Mouse (Mus musculus): ENCODE measurements around the gene Actl7a.

The Actl7a gene

DNA sequence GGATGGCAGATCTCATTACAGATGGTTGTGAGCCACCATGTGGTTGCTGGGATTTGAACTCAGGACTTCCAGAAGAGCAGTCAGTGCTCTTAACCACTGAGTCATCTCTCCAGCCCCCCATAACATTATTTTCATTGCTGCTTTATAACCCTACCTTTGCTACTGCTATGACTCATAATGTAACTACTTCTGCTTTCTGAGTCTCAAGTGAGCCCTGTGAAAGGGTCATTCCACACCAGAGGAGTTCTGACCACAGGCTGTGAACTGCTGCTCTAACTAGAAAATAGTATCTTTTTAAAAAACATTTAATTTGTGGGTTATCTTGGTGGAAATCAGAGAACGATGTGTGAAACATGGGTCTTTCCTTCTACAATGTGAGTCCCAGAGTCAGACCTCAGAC lies 14.5 kb downstream of the Actl7a start:
- DNase-seq (ENCODE audit: low read depth, low spot score) = no peak

DNA sequence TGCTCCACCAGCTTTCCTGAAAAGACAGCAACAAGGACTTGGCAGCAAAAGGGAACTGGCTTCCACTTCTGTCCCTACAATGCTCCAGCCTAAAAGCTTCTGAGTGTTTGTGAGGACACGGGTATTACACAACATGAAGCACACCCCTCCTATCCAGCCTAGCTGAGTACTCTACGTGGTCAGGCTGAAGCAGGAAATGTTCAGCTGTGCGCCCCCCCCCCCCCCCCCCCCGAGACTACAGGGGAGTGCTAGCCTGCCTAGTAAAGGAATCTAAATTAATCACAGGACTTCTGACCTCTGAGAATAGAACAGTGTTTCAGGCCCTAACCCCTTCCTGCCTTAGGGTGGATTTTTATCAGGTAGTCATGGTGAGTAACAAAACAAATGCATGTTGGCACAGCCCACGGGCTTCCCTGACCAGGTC lies 24.7 kb downstream of the Actl7a start:
- DNase-seq (ENCODE audit: low read depth, low spot score) = no peak

- no peak for DNase-seq (ENCODE audit: low read depth, low spot score)
Observed at GRCm38 (mm10) chr4:56768913-56769312, 25.7 kb downstream of the Actl7a start.

DNA sequence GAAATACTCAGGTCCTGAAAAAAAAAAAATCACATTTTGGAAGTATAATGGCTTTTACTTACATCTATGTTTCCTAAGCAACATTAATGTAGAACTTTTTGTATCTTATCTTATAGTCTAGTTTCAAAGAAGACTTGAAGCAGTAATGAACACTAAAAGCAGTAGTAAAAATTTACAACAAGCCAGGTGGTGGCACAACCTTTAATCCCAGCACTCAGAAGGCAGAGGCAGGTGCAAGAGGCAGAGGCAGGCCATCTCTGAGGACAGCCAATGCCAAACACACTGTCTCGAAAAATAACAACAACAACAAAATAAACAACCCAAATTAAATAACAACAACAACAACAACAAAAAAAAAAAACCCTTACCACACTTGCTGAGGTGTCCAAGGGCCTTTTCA lies 27.9 kb downstream of the Actl7a start:
- no peak for DNase-seq (ENCODE audit: low read depth, low spot score)

DNA sequence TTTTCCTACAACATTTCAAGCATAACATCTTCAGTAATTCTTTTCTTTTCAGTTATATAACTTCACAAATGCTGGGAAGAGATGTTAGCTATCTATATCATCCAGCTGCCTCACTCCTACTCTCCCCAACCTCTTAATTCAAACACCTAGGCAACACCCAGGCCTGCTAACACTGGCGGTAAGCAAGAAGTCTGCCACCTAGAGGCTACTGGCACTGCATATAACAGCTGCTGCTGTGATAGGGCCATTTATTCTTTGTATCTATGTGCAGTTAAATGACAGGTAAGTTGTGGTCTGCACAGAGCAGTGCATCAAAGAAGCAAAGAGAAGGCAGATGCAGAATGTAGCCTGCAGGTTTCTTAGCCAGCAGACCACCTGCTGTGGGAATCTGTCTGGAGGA lies 48.2 kb downstream of the Actl7a start:
- DNase-seq (ENCODE audit: low read depth, low spot score) = peak; percentile 56

Measured in R1 (cell line).